Mouse (Mus musculus): Measurements from ENCODE around the gene Slc17a4.
A peak's percentile ranks its signal among the peaks of the same experiment; 100 is the strongest.

Gene Slc17a4

GRCm38 (mm10) chr13:23892592-23893268, 22.1 kb downstream of the Slc17a4 start:
- DNase-seq (ENCODE audit: low read depth): no peak

GRCm38 (mm10) chr13:23889011-23889605, 25.7 kb downstream of the Slc17a4 start:
- no peak for DNase-seq (ENCODE audit: low read depth)

- DNase-seq (ENCODE audit: low read depth): no peak
These were observed 27.6 kb downstream of the Slc17a4 start for GRCm38 (mm10) chr13:23887026-23887725.

GRCm38 (mm10) chr13:23885540-23885939, 29.3 kb downstream of the Slc17a4 start:
- peak; percentile 50 for DNase-seq (ENCODE audit: low read depth)

- DNase-seq (ENCODE audit: low read depth): no peak
These were observed 35.2 kb downstream of the Slc17a4 start for GRCm38 (mm10) chr13:23879636-23880035.

- DNase-seq (ENCODE audit: low read depth): no peak
These were observed 35.7 kb downstream of the Slc17a4 start for GRCm38 (mm10) chr13:23879106-23879505.

GRCm38 (mm10) chr13:23873141-23873540, 41.7 kb downstream of the Slc17a4 start:
- DNase-seq (ENCODE audit: low read depth): no peak

- DNase-seq (ENCODE audit: low read depth): no peak
These were observed 44.8 kb downstream of the Slc17a4 start for GRCm38 (mm10) chr13:23869996-23870395.

GRCm38 (mm10) chr13:23868790-23869533, 45.8 kb downstream of the Slc17a4 start:
- DNase-seq (ENCODE audit: low read depth): no peak

- DNase-seq (ENCODE audit: low read depth): no peak
These were observed 47.4 kb downstream of the Slc17a4 start, which contains the start of gene Slc17a1 for GRCm38 (mm10) chr13:23867405-23867804. Slc17a1 (plus strand) TSS chr13:23867750.

- DNase-seq (ENCODE audit: low read depth): no peak
These were observed 47.8 kb downstream of the Slc17a4 start for GRCm38 (mm10) chr13:23867000-23867399.

- DNase-seq (ENCODE audit: low read depth): no peak
These were observed 48.6 kb downstream of the Slc17a4 start for GRCm38 (mm10) chr13:23866086-23866710.

GRCm38 (mm10) chr13:23864711-23865110, 50.1 kb downstream of the Slc17a4 start:
- DNase-seq (ENCODE audit: low read depth): no peak

GRCm38 (mm10) chr13:23861815-23862214, 53.0 kb downstream of the Slc17a4 start:
- DNase-seq (ENCODE audit: low read depth): no peak

- no peak for DNase-seq (ENCODE audit: low read depth)
These were observed 58.4 kb downstream of the Slc17a4 start for GRCm38 (mm10) chr13:23856401-23856800.

- DNase-seq (ENCODE audit: low read depth): no peak
These were observed 65.5 kb downstream of the Slc17a4 start for GRCm38 (mm10) chr13:23849299-23849698.
